Mouse (Mus musculus): ENCODE measurements around the gene Lrrk2.

GRCm38 (mm10) chr15:91680116-91680515 is 7.1 kb downstream of the Lrrk2 start:
- TF ChIP-seq ZC3H11A (IDR thresholded peaks at IDR 0.05; ENCODE audit: borderline replicate concordance, low read depth, low read length): no peak
- TF ChIP-seq CHD2 (IDR thresholded peaks at IDR 0.05; ENCODE audit: low read depth, low read length): no peak
- no peak for TF ChIP-seq ZNF384 (IDR thresholded peaks at IDR 0.05; ENCODE audit: low read depth, low read length)

Measured in ES-E14 (cell line).